Mouse (Mus musculus) testis, adult 2 months (tissue): ENCODE data around the gene Tomt. TPM values are rescaled to one million over a fixed set of nuclear protein-coding genes. Genes with fewer than 3 reads are reported as not detected.
A peak's percentile ranks its signal among the peaks of the same experiment; 100 is the strongest.

ENCODE experiments used
- H3K27ac ChIP-seq: fragments of 200-500 bp; 2 replicates; pipeline ENCODE4 v1.5.1; 2012; ENCODE audit warnings: low read depth, low read length; ENCODE audit not compliant: control insufficient read depth, insufficient read depth
- H3K27me3 ChIP-seq: fragments of 200-500 bp; 2 replicates; pipeline ENCODE4 v1.6.1; 2012; ENCODE audit warnings: mild to moderate bottlenecking, low read length, moderate library complexity; ENCODE audit not compliant: control insufficient read depth, insufficient read depth
- H3K36me3 ChIP-seq: fragments of 200-500 bp; 2 replicates; pipeline ENCODE4 v1.6.1; 2012; ENCODE audit warnings: mild to moderate bottlenecking, low read length; ENCODE audit not compliant: control insufficient read depth, insufficient read depth
- H3K4me1 ChIP-seq: fragments of 200-500 bp; 2 replicates; pipeline ENCODE4 v1.6.1; 2012; ENCODE audit warnings: low read length; ENCODE audit not compliant: control insufficient read depth, insufficient read depth
- H3K4me3 ChIP-seq: fragments of 200-500 bp; 2 replicates; pipeline ENCODE4 v1.5.1; 2012; ENCODE audit warnings: low read depth, mild to moderate bottlenecking, low read length, moderate library complexity, mixed read lengths; ENCODE audit not compliant: control insufficient read depth
- CTCF ChIP-seq: fragments of 200-500 bp; IDR thresholded peaks from 2 replicates; pipeline ENCODE4 v1.5.1; 2012; ENCODE audit warnings: low read depth, mild to moderate bottlenecking, inconsistent platforms, low read length, moderate library complexity; ENCODE audit not compliant: control insufficient read depth, insufficient read depth, insufficient replicate concordance
- POLR2A ChIP-seq: fragments of 200-500 bp; IDR thresholded peaks from 2 replicates; pipeline ENCODE4 v1.6.1; 2012; ENCODE audit warnings: low read depth, mild to moderate bottlenecking, inconsistent platforms, low read length, moderate library complexity; ENCODE audit not compliant: control insufficient read depth
- polyA plus RNA-seq: library from polyadenylated mRNA; depleted of rRNA; stranded (reverse); fragments of >200 nt; gene quantifications from 2 replicates; pipeline ENCODE4 v1.2.3, GENCODE M21; 2012

Gene Tomt
- polyA plus RNA-seq, 1 experiment, result 2.0 TPM

DNA sequence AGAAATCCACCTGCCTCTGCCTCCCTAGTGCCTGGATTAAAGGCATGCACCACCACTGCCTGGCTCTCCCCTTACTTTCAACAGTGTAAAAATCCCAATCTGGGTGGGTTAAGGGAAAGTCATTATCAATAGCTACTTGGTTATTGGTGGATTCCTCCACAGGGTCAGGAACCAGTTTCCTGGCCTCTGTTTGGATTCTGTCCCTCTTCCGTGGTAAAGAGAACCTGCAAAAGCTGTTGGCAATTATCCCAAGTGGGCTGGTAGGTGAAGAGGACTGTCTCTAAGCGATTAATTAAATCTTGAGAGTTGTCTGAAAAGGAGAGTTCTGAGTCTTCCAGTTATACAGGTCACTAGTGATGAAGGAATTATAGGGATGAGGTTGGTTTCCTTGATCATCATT lies 32.2 kb upstream of the Tomt start:
- Histone ChIP-seq H3K4me1 (no peaks in the 10 kb centered on the region), H3K27ac (no peak overlapping the region), H3K27me3 (no peaks in the 10 kb centered on the region), H3K36me3 (no peaks in the 10 kb centered on the region), H3K4me3 (no peak overlapping the region)
- no peak for TF ChIP-seq CTCF
- no peak for TF ChIP-seq POLR2A

GRCm38 (mm10) chr7:101937569-101937968 lies 31.4 kb upstream of the Tomt start:
- no peak overlapping the region for H3K4me3 ChIP-seq
- no peaks in the 10 kb centered on the region for H3K27me3 ChIP-seq
- TF ChIP-seq CTCF (no peak), POLR2A (no peak)
- H3K36me3 ChIP-seq, result no peaks in the 10 kb centered on the region
- no peaks in the 10 kb centered on the region for H3K4me1 ChIP-seq
- no peak overlapping the region for H3K27ac ChIP-seq

DNA sequence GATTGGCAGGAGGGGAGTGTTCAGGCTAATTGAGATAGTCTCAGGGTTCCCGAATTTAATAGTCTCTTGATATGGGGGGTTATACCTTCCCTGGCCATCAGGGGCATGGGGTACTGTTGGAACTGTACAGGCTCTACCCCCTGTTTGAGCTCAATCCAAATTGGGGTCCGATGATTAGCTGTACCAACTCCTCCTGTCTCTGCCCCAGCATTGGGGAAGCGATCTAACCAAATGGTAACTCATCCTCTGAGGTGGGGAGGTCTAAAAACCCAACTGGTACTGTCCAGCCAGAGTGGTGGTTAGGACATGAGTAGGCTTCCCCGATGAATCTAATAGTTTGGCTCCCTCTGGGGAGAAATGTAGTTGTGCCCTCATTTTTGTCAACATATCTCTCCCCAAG lies 30.8 kb upstream of the Tomt start:
- TF ChIP-seq CTCF, result no peak
- TF ChIP-seq POLR2A, result no peak
- Histone ChIP-seq H3K27me3 (no peaks in the 10 kb centered on the region), H3K36me3 (no peaks in the 10 kb centered on the region), H3K4me1 (no peaks in the 10 kb centered on the region), H3K4me3 (no peak overlapping the region), H3K27ac (no peak overlapping the region)

GRCm38 (mm10) chr7:101935957-101936356 lies 29.8 kb upstream of the Tomt start:
- no peak for TF ChIP-seq CTCF
- TF ChIP-seq POLR2A, result no peak
- no peaks in the 10 kb centered on the region; the same call in 1 of the 2 replicates for H3K36me3 ChIP-seq
- no peaks in the 10 kb centered on the region for H3K27me3 ChIP-seq
- H3K4me3 ChIP-seq, result no peak overlapping the region
- H3K4me1 ChIP-seq, result no peaks in the 10 kb centered on the region
- no peak overlapping the region for H3K27ac ChIP-seq

GRCm38 (mm10) chr7:101933751-101934240 lies 27.6 kb upstream of the Tomt start, which contains the start of the genes Lrrc51 and Numa1:
Gene Lrrc51 (minus strand): TSS chr7:101933895.
Gene Numa1 (plus strand): TSS chr7:101934111.
- TF ChIP-seq POLR2A (peak; percentile 76), CTCF (no peak)
- no peaks in the 10 kb centered on the region for H3K27me3 ChIP-seq
- H3K4me1 ChIP-seq, result no peaks in the 10 kb centered on the region
- H3K27ac ChIP-seq, result peak within 1 kb of the TSS; percentile 89
- no peaks in the 10 kb centered on the region; the same call in 1 of the 2 replicates for H3K36me3 ChIP-seq
- H3K4me3 ChIP-seq, result peak within 1 kb of the TSS; percentile 92

DNA sequence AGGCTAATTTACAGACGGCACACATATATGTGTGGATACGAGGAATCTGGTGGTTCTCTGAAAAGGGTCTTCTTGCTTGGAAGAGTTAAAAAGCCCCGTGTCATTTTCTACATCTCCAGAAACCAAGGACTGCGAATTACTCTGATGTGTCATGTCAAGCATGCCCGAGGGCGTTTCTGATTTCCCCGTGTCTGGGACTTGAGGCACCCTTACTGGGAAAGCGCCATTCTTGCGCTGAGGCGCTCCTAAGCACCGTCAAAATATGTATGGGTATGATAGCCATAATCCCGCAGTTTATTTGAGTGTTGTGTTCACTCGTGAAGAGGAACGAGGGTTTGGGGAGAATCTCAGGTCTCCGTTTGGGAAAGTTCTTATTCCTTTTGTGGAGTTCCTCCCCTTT lies 27.1 kb upstream of the Tomt start:
- Histone ChIP-seq H3K4me1 (no peaks in the 10 kb centered on the region), H3K27me3 (no peaks in the 10 kb centered on the region), H3K27ac (peak overlapping the region; percentile 89), H3K4me3 (peak overlapping the region; percentile 92), H3K36me3 (no peaks in the 10 kb centered on the region; the same call in 1 of the 2 replicates)
- TF ChIP-seq CTCF, result no peak
- no peak for TF ChIP-seq POLR2A

GRCm38 (mm10) chr7:101932551-101932950 lies 26.4 kb upstream of the Tomt start:
- Histone ChIP-seq H3K4me3 (peak overlapping the region; percentile 44; the same call in 1 of the 2 replicates), H3K27me3 (no peaks in the 10 kb centered on the region), H3K4me1 (no peaks in the 10 kb centered on the region), H3K36me3 (no peaks in the 10 kb centered on the region; the same call in 1 of the 2 replicates), H3K27ac (no peak overlapping the region)
- TF ChIP-seq POLR2A, result no peak
- TF ChIP-seq CTCF, result no peak
